Mouse (Mus musculus): ENCODE measurements around the gene Slc25a23.

The Slc25a23 gene

DNA sequence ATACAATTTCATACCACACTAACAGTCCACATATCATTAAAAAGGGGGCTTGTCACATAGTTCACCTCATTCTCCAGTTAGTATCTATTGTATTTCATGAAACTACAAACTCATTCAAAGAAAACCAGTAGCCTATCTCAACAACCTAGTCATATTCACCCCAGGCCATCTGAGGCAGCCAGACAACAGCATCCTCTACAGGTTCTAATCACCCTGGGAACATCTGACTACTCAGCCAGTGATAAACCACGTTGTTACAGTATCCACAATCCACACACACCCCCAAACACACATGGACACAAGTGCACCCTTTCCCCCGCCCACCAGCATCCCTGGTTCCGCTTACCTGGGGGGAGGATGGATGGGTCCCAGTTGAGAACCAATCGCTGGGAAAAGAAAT lies 32.2 kb downstream of the Slc25a23 start:
- in situ Hi-C loops (cut with MboI, MseI): no loop called here

DNA sequence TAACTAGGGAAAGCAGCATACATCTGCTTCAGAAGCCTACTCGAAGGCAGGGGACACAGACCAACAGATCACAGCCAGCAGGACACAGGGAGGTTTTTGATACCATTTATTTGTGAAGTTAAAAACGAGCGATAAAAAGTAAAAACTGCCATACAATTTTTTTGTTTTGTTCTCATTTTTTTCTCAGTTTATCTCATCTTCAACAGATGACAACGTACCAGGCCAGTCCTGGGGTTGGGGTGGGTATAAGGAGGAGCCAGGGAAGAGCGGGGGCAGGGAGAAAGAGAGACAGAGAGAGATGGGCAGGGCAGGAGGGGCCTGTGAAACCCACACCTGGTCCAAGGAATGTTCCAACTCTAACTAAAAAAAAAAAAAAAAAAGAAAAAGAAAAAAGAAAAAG lies 38.7 kb downstream of the Slc25a23 start:
- in situ Hi-C loops (cut with MboI, MseI): no loop called here

DNA sequence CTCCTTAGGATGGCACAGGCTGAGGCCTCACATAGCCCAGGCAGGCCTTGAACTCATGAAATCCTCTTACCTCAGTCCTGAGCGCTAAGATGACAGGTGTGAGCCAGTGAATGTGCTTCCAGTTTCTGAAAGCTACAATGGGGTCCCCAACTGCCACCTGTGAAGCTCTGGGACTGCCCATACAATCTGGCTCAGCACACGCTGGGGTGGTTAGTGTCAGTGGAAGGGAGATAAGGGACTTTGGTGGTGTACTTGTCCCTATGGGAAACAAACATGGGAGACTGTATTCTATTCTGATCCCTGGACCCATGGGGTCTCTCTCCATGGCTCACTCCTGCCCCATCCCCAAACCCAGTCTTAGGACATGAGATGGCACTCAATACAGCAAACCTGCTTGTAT lies 40.0 kb downstream of the Slc25a23 start:
- in situ Hi-C loops (cut with MboI, MseI): no loop called here

DNA sequence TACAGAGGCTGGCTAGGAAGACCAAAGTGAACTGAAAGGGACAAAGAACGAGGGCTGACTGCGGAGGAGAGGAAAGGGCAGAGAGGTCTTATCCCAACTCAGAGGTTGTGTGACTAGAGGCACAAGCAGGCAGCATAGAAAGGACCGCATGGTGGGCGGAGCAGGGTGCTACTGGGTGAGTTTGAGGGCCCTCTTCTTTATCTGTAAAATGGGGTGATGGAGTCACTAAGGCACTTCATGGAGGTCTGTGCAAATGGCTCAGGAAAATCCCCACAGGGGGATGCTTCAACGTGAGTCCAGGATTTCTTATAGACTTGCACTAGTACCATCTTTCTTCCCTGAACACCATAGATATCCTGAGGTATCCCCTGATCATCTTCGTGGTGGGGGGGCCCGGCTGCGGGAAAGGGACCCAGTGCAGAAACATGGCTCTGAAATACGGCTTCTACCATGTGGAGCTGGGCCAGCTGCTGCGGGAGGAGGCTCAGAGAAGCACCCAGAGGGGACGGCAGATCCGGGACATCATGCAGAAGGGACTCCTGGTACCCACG lies 47.3 kb downstream of the Slc25a23 start:
- in situ Hi-C loops (cut with MboI, MseI): no loop called here

DNA sequence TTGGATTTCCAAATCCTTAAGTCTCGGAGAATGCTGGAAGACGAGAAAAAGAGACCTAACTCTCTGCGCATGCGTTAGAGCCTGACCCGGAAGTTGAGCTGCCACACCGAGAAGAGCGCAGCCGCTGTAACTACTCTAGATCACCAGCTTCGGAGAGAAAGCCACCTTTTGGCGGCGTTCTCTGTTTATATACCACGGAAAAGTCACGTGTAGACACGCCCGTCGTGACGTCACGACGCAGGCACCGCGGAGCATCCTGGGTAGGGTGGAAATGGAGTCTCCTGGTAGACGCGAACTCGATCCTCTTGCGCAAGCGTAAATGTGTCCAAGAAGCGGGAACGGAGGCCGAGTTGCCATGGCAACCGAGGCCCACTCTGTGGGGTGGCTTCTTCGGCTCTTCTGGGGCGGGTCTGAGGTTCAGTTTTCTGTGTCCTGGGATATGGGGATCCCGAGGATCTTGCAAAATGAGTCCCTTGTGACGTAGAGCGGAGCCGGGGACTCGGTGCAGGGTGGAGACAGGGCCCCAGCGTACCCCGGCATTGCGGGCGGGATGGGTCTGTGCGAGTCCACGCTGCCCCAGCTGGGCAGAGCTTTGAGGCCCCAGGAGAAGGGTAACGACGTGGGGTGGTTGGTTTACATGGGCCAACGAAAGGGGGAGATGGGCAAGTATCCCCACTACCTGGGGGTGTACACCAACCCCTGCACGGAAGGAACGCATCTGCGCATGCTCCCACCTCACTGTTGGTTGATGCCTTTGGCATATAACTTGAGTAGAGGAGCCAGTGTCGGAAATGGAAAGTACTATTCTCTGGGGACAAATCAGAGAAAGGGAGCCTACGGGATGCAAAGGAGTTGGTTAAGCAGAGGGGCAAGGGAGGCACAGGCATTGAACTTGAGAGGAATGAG lies 48.2 kb downstream of the Slc25a23 start, which contains the start of the genes Gtf2f1 and Gm17949:
TSS of gene Gtf2f1 (minus strand) at position 53 of the 906 bp plus-strand sequence.
TSS of gene Gm17949 (plus strand) at position 234 of the 906 bp plus-strand sequence.
- in situ Hi-C loops (cut with MboI, MseI): no loop called here

DNA sequence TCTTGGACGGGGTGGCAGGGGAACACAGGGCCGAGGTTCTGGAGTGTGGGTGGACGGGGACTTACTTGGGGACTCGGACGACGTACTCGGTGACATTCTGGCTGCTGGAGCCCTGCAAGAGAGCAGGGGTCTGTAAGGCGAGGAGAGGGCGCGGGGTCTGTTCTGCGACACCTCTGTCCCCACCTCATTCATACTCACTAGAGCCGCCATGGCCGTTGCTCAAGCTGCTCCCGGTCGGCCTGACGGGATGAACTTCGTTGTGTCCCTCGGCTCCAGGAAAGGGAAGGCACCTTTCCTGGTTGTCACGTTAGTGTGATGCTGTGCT lies 48.8 kb downstream of the Slc25a23 start:
- in situ Hi-C loops (cut with MboI, MseI): no loop called here

DNA sequence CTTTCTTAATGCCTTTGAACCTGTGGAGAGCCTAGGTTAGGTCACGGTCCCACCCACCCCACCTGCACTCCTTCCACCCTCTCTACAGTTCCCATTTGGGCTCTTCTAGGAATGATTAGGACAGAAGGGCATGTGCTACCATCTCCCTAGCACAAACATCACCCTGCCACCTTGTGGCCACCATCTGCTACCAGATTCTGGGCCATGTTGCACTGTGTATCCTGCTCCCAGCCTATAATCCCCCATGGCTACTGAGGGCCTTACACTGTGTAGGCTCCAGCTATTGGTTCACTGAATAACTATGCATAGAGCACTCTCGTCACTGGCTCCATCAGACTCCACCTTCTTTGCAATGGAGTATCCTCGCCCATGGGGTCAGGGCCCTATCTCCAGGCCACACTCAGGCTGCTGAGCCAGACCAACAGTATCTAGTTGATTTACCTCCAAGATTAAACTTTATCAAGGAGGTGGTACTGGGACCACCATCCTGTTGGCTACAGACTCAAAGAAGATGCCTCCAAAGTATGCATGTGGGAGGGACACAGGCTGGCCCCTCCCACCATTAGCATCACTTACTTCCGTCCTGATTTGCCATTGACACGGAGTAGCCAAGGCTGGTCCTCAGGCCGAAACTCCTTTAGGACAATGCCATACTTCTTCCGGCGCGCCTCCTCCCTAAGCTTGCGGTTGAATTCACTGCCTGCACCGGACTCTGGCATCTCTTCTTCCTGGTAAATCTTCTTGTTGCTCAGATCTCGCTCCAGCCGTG lies 52.3 kb downstream of the Slc25a23 start:
- in situ Hi-C loops (cut with MboI, MseI): no loop called here

DNA sequence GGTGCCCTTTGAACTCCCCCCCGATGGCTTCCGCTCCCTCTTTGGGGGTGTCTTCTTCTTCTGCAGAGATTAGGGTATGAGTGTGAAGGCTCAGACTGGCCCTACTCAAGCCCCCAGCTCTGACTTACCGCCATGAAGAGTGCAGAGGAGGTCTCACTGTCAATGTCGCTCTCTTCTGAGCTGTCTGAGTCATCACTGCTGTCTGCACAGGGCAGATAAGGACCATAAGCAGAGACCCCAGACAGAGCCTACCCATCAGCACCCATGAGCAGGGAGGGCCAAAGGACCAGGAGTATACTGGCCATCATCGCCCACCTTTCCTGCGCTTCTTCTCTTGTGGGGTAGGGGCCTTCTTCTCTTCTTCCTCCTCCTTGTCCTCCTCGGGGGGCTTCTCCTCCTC lies 55.7 kb downstream of the Slc25a23 start:
- in situ Hi-C loops (cut with MboI, MseI): no loop called here

DNA sequence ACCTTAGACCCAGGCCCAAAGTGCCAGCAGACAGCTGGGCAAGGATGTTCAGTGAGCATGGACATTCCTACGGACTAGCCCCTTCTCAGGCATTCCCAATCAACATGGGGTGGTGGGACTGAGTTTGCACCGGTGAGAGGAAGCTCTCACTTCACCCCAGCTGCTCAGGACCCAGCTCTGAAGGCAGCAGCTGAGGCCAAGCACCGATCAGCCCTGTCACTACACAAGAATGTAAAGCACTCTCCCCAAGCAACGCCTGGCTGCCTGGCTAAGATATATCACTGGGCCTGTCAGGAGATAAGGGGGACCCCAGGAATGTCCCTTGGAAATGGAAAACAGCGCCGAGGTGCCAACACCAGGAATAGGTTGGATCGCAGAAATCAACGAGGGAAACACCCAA lies 58.4 kb downstream of the Slc25a23 start:
- in situ Hi-C loops (cut with MboI, MseI): no loop called here

DNA sequence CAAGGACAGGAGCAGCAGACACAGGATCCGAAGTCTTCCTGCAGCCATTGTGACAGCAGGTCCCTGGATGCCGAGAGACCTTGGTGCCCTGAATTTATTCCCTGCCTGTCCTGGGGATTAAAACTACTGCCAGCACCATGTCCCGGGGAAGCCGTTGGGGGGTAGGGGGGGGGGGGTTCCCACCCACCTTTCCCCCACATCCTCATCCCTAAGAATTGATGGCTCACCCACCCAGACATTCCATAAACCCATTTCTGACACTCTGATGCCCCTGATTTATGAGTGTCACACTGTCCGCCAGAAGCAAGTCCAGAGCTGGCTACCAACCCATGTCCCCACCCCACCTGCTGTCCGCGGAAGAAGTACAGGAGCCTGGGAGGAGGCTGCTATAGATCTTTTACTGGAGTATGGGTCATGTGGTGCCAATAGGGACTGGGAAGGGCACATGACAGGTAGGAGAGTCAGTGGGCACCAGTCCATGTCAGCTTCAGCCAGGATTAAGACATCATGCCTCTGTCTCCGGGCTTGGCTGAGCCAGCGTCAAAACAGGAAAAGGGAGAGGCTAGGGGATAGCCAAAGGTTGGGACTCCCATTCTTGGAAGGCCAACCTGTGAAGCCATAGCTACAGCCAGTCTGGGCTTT lies 59.6 kb downstream of the Slc25a23 start, which contains the start of gene Pspn:
TSS of gene Pspn (minus strand) at position 51 of the 642 bp plus-strand sequence.
- in situ Hi-C loops (cut with MboI, MseI): loop anchor here (5.0 kb wide), 1 partner anchor 247 kb away; the partner anchor contains the start of genes Gpr108 and Trip10

DNA sequence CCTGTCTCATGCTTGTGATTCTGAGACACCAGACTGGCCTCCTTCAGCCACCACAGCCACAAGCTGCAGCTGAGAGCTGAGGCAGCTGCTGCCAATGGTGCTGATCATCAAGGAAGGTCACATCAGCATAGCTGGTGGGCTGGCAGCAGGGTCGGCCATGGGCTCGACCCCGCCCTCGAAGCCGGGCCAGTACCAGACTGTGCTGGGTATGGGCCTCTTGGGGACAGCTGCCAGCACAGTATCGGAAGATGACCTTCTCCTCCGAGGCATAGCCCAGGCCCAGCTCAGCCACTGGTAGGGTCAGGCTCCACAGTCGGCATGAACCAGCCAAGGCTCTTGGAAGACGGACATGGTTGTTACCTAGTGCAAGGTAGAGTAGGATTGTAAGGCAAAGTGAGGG lies 60.2 kb downstream of the Slc25a23 start:
- in situ Hi-C loops (cut with MboI, MseI): loop anchor here (5.0 kb wide), 1 partner anchor 248 kb away; the partner anchor contains the start of genes Gpr108 and Trip10

DNA sequence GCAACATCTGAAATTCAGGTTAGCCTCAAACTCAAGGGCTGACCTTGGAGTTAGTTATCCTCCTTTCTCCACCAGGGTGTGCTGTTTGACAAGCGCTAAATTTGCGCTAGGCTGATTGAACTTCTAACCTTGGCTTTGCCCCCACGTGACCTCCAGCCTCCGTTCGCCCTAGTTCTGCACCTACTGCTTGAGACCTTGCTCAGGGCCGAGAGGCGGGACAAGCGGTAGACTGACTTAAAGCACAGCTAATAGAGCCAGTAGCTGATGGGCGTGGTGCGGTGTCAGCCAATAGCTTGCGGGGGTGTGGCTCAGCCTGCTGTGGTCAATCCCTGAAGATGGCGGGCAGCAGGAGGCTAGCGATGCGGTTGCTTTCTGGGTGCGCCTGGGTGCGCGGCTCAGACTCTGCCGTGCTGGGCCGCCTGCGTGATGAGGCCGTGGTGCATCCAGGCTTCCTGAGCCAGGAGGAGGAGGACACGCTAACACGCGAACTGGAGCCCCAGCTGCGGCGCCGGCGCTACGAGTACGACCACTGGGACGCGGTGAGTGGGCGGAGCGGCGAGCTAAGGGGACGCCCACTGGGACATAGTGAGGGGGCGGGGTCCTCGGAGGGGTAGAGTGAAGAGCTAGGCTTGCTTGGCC lies 62.5 kb downstream of the Slc25a23 start, which contains the start of gene Alkbh7:
TSS of gene Alkbh7 (plus strand) at position 311 of the 639 bp plus-strand sequence.
- in situ Hi-C loops (cut with MboI, MseI): loop anchor here (5.0 kb wide), 1 partner anchor 250 kb away; the partner anchor contains the start of genes Gpr108 and Trip10

DNA sequence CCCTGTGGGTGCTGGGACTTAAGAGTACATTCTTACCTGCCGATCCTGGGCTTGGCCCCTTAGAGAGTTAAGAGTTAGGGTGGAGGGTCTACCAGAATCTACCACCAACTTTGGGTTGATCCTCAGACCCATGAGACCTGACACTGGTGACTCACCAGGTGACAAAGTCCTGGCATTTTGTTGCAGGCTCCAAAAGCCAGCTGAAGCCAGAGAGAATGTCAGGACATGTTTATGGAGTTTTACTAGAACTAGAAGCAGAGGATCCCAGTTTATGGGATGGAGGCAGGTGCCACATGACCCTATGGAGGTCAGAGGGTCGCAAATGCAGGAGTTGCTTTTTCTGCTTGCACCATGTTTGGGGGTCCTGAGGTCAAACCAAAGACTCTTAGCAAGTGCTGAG lies 63.2 kb downstream of the Slc25a23 start:
- in situ Hi-C loops (cut with MboI, MseI): loop anchor here (5.0 kb wide), 1 partner anchor 251 kb away; the partner anchor contains the start of genes Gpr108 and Trip10

DNA sequence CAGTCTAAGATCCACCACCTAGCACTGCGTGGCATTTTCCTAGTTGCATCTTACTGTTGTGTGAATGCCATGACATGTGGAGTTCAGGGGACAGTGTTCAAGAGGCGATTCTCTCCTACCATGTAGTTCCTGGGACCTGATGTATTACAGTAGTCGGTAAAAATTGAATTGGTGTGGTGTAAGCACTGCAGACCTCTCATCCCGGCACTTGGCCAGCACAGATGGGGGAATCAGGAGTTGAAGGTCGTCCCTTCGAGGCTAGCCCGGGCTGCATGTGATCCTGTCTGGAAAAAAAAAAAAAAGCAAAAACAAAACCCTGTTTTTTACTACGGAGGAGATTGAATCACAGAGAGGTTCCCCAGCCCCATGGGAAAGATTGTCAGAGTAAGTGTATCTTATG lies 64.6 kb downstream of the Slc25a23 start:
- in situ Hi-C loops (cut with MboI, MseI): loop anchor here (5.0 kb wide), 1 partner anchor 252 kb away; the partner anchor contains the start of genes Gpr108 and Trip10

All from regulatory T cell (primary cell).